35 mouse cellular contexts compared by ENCODE assay signal in the genomic region with DNA sequence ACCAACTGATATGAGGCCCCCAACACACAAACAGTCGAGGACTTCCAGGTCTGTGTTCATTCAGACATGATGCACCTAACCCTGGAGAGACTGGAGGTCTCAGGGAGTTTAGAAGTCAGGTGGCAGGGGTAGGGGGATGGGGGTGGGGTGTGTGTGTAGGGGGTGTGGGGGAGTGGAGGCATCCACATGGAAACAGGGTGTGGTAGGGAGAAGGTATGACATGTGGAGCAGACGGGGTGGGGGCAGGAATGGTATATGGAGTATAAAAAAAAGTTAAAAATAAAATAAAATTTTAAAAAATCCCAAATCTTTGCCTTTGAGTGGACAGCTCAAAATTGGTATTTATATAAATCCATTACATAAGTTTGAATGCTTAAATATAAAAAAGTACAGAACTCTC.
"Had no signal": no experiment of that assay in that cellular context is flagged by ENCODE, and none has a peak within 500 bp of the region (broad histone marks: within the 10 kb centered on the region; RNA-seq: fewer than 3 reads in every experiment).

No protein-coding gene starts in this region.

- H3K9ac ChIP-seq: heart, embryonic 12.5 days; heart, embryonic 13.5 days; heart, embryonic 15.5 days; hindbrain, embryonic 12.5 days; hindbrain, embryonic 13.5 days; hindbrain, embryonic 14.5 days; hindbrain, embryonic 15.5 days; intestine, embryonic 15.5 days; kidney, embryonic 15.5 days had no signal

- H3K27ac ChIP-seq: heart, embryonic 10.5 days; heart, embryonic 13.5 days; heart, embryonic 15.5 days; hindbrain, embryonic 10.5 days; hindbrain, embryonic 12.5 days; hindbrain, embryonic 13.5 days; hindbrain, embryonic 14.5 days; hindbrain, embryonic 15.5 days; hindbrain, postnatal 0 days; intestine, embryonic 15.5 days; kidney, embryonic 15.5 days; kidney, postnatal 0 days; layer of hippocampus, adult 2 months had no signal

- H3K4me2 ChIP-seq: heart, embryonic 11.5 days; heart, embryonic 12.5 days; heart, embryonic 13.5 days; heart, embryonic 15.5 days; hindbrain, embryonic 12.5 days; hindbrain, embryonic 13.5 days; hindbrain, embryonic 14.5 days; hindbrain, embryonic 15.5 days; intestine, embryonic 15.5 days; kidney, embryonic 15.5 days had no signal

- H3K9me3 ChIP-seq: heart, embryonic 10.5 days; heart, embryonic 12.5 days; heart, embryonic 13.5 days; heart, embryonic 15.5 days; hindbrain, embryonic 10.5 days; hindbrain, embryonic 12.5 days; hindbrain, embryonic 13.5 days; hindbrain, embryonic 15.5 days; intestine, embryonic 15.5 days; kidney, embryonic 15.5 days had no signal

- ATAC-seq: hindbrain, embryonic 16.5 days; hindbrain, postnatal 0 days; inflammation-experienced regulatory T-cells, adult 6 months; intestine, embryonic 15.5 days; intestine, embryonic 16.5 days; intestine, postnatal 0 days had no signal

- H3K36me3 ChIP-seq: heart, embryonic 10.5 days; heart, embryonic 12.5 days; heart, embryonic 13.5 days; heart, embryonic 15.5 days; hindbrain, embryonic 10.5 days; hindbrain, embryonic 12.5 days; hindbrain, embryonic 13.5 days; hindbrain, embryonic 15.5 days; intestine, embryonic 15.5 days; kidney, embryonic 15.5 days had no signal

- H3K27me3 ChIP-seq: heart, embryonic 12.5 days; heart, embryonic 13.5 days; heart, embryonic 15.5 days; hindbrain, embryonic 12.5 days; hindbrain, embryonic 13.5 days; hindbrain, embryonic 15.5 days; intestine, embryonic 15.5 days; kidney, embryonic 15.5 days had no signal

- H3K4me1 ChIP-seq: heart, embryonic 10.5 days; heart, embryonic 12.5 days; heart, embryonic 13.5 days; heart, embryonic 15.5 days; hindbrain, embryonic 10.5 days; hindbrain, embryonic 12.5 days; hindbrain, embryonic 13.5 days; hindbrain, embryonic 15.5 days; intestine, embryonic 15.5 days; kidney, embryonic 15.5 days had no signal

- H3K4me3 ChIP-seq: heart, embryonic 10.5 days; heart, embryonic 12.5 days; heart, embryonic 13.5 days; heart, embryonic 15.5 days; hindbrain, embryonic 10.5 days; hindbrain, embryonic 12.5 days; hindbrain, embryonic 13.5 days; hindbrain, embryonic 15.5 days; intestine, embryonic 15.5 days; kidney, embryonic 15.5 days; layer of hippocampus, adult 2 months had no signal

- DNase-seq: heart, postnatal 10 days; heart, postnatal 14 days; heart, postnatal 36 days; heart, postnatal 4 days; kidney, adult 11 months; kidney, adult 18-20 months; kidney, adult 2 months; kidney, adult 8-10 months; kidney, adult 9 months; kidney, postnatal 10 days; kidney, postnatal 14 days; kidney, postnatal 25 days; kidney, postnatal 36 days; kidney, postnatal 4 days; layer of hippocampus, adult 9-11 months; layer of hippocampus, postnatal 36 days had no signal
